In the genomic region with DNA sequence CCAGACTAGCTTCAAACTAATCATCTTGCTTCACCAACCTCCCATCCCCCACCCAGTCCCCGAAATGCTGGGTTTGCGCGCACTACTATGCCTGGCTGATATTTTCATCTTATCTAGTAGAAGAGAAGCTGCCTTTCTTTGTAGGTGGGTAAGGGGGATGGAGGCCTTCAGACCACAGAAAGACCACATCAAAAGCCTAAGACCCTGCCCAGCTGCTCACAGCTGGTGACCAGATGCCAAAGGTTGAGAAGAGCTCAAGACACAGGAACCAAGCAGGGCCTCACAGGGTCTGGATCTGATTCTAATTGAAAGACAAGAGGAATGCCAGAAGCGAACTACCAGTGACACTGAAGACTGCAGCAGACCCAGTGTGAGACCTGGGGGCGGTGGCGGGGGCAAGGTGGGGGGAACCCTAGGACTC, we compare ENCODE assay signal across 8 mouse cellular contexts. TPM values are rescaled to one million over a fixed set of nuclear protein-coding genes. Genes with fewer than 3 reads are reported as not detected.
DNase-seq lines count a peak whose midpoint lies in the region; ATAC-seq lines count a peak whose summit lies in the region.

No protein-coding gene starts in this region.

- peaks cover 13% of the 10 kb centered on the region for H3K4me1 ChIP-seq in kidney, embryonic 14.5 days (ENCODE audit: control insufficient read depth, insufficient read depth, low read length)
- H3K4me1 ChIP-seq in heart, embryonic 15.5 days (replicated peaks), result peaks cover 17% of the 10 kb centered on the region
- peaks cover 21% of the 10 kb centered on the region for H3K4me1 ChIP-seq in liver, embryonic 15.5 days (replicated peaks)

- H3K4me2 ChIP-seq in kidney, embryonic 14.5 days (replicated peaks; ENCODE audit: low read depth, low read length), result peak overlapping the region; percentile 60
- H3K4me2 ChIP-seq in heart, embryonic 15.5 days, result peak overlapping the region; percentile 79
- peak overlapping the region; percentile 89 for H3K4me2 ChIP-seq in liver, embryonic 15.5 days

- no peak for ATAC-seq in kidney, embryonic 14.5 days (ENCODE audit: low FRiP score, low TSS enrichment)
- no peak for ATAC-seq in heart, embryonic 15.5 days (replicated peaks; ENCODE audit: insufficient number of reproducible peaks, insufficient read depth, low FRiP score, low read depth)
- no peak for ATAC-seq in liver, embryonic 15.5 days (ENCODE audit: insufficient read depth)
- no peak for ATAC-seq in megakaryocyte-erythroid progenitor cell, adult 5-6 weeks (replicated peaks; ENCODE audit: low FRiP score, low TSS enrichment, poor library complexity, severe bottlenecking)

- peak overlapping the region; percentile 82 for H3K4me3 ChIP-seq in kidney, embryonic 14.5 days (ENCODE audit: low read length)
- H3K4me3 ChIP-seq in heart, embryonic 15.5 days, result peak overlapping the region; percentile 98
- H3K4me3 ChIP-seq in liver, embryonic 15.5 days (replicated peaks), result peak overlapping the region; percentile 100

- peak overlapping the region; percentile 98; the same call in 1 of the 2 replicates for H3K27ac ChIP-seq in kidney, embryonic 14.5 days (ENCODE audit: low read depth, low read length)
- peak overlapping the region; percentile 99 for H3K27ac ChIP-seq in heart, embryonic 15.5 days
- H3K27ac ChIP-seq in liver, embryonic 15.5 days (replicated peaks), result peak overlapping the region; percentile 98

- H3K9ac ChIP-seq in kidney, embryonic 14.5 days (ENCODE audit: low read depth, low read length), result peak overlapping the region; percentile 98
- peak overlapping the region; percentile 98 for H3K9ac ChIP-seq in heart, embryonic 15.5 days
- peak overlapping the region; percentile 98 for H3K9ac ChIP-seq in liver, embryonic 15.5 days

- 45% methylated on average over 6 of the region's 6 CpGs for WGBS in kidney, embryonic 14.5 days
- WGBS in heart, embryonic 15.5 days, result 32% methylated on average over 6 of the region's 6 CpGs
- WGBS in liver, embryonic 15.5 days (ENCODE audit: insufficient replicate concordance), result 18% methylated on average over 6 of the region's 6 CpGs

- DNase-seq in kidney, adult 18-20 months, result no peak
- peak; percentile 41 for DNase-seq in R1 (ENCODE audit: low read depth, low spot score)
- DNase-seq in adrenal gland, postnatal 25 days, result no peak
- DNase-seq in adrenal gland, postnatal 4 days (ENCODE audit: low spot score in 2 of 2), result no peak

- no peaks in the 10 kb centered on the region for H3K36me3 ChIP-seq in kidney, embryonic 14.5 days (ENCODE audit: control insufficient read depth, insufficient read depth, low read length)
- H3K36me3 ChIP-seq in heart, embryonic 15.5 days, result no peaks in the 10 kb centered on the region
- H3K36me3 ChIP-seq in liver, embryonic 15.5 days (replicated peaks), result no peaks in the 10 kb centered on the region

- H3K27me3 ChIP-seq in kidney, embryonic 14.5 days (ENCODE audit: control insufficient read depth, insufficient read depth, low read length), result no peaks in the 10 kb centered on the region
- H3K27me3 ChIP-seq in heart, embryonic 15.5 days, result no peaks in the 10 kb centered on the region
- H3K27me3 ChIP-seq in liver, embryonic 15.5 days, result no peaks in the 10 kb centered on the region

- H3K9me3 ChIP-seq in kidney, embryonic 14.5 days (ENCODE audit: control insufficient read depth, low read length), result no peaks in the 10 kb centered on the region
- no peaks in the 10 kb centered on the region for H3K9me3 ChIP-seq in heart, embryonic 15.5 days (replicated peaks)
- no peaks in the 10 kb centered on the region for H3K9me3 ChIP-seq in liver, embryonic 15.5 days (replicated peaks)

RNA-seq across cellular contexts. Expression of gene Dennd6b, which starts 1.0 kb away (rescaled TPM):
- polyA plus RNA-seq in kidney, embryonic 14.5 days (2014; fragmentation: Nextera tagmentation; extraction: Ambion mirVana), result 15.8 and 16.6 TPM in 2 replicates
- 15.3 and 18.2 TPM in 2 replicates for polyA plus RNA-seq in heart, embryonic 15.5 days (2015; fragmentation: Nextera tagmentation; extraction: Ambion mirVana)
- polyA plus RNA-seq in liver, embryonic 15.5 days (2015; fragmentation: Nextera tagmentation; extraction: Ambion mirVana), result 3.3 and 3.5 TPM in 2 replicates
- 5.7 and 9.1 TPM in 2 replicates for total RNA-seq in adrenal gland, postnatal 25 days (2021)
- total RNA-seq in adrenal gland, postnatal 4 days (2021), result 10 to 100 TPM; 11.5 to 13.0 TPM
- 9.8 and 14.1 TPM in 2 replicates for total RNA-seq in megakaryocyte-erythroid progenitor cell, adult 5-6 weeks (2014; fragmentation: Nextera tagmentation)
- total RNA-seq in megakaryocyte-erythroid progenitor cell, adult 5-6 weeks (2017), result 1.3 and 4.6 TPM in 2 replicates

RNA-seq across cellular contexts. Expression of gene Plxnb2, which starts 14.7 kb away (rescaled TPM):
- 124 and 165 TPM in 2 replicates for polyA plus RNA-seq in kidney, embryonic 14.5 days (2014; fragmentation: Nextera tagmentation; extraction: Ambion mirVana)
- polyA plus RNA-seq in heart, embryonic 15.5 days (2015; fragmentation: Nextera tagmentation; extraction: Ambion mirVana), result 76.5 and 109 TPM in 2 replicates
- 22.3 and 30.1 TPM in 2 replicates for polyA plus RNA-seq in liver, embryonic 15.5 days (2015; fragmentation: Nextera tagmentation; extraction: Ambion mirVana)
- total RNA-seq in adrenal gland, postnatal 25 days (2021), result 121 and 144 TPM in 2 replicates
- total RNA-seq in adrenal gland, postnatal 4 days (2021), result 100 to 1,000 TPM; 167 to 207 TPM
- total RNA-seq in megakaryocyte-erythroid progenitor cell, adult 5-6 weeks (2014; fragmentation: Nextera tagmentation), result 2.3 and 3.6 TPM in 2 replicates
- 0.34 and 1.7 TPM in 2 replicates for total RNA-seq in megakaryocyte-erythroid progenitor cell, adult 5-6 weeks (2017)

RNA-seq across cellular contexts. Expression of gene Ppp6r2, which starts 16.1 kb away (rescaled TPM):
- 23.6 and 29.8 TPM in 2 replicates for polyA plus RNA-seq in kidney, embryonic 14.5 days (2014; fragmentation: Nextera tagmentation; extraction: Ambion mirVana)
- 18.6 and 22.7 TPM in 2 replicates for polyA plus RNA-seq in heart, embryonic 15.5 days (2015; fragmentation: Nextera tagmentation; extraction: Ambion mirVana)
- 14.9 and 16.3 TPM in 2 replicates for polyA plus RNA-seq in liver, embryonic 15.5 days (2015; fragmentation: Nextera tagmentation; extraction: Ambion mirVana)
- 43.3 and 45.8 TPM in 2 replicates for total RNA-seq in adrenal gland, postnatal 25 days (2021)
- total RNA-seq in adrenal gland, postnatal 4 days (2021), result 10 to 100 TPM; 53.8 to 57.6 TPM
- 56.3 and 72.3 TPM in 2 replicates for total RNA-seq in megakaryocyte-erythroid progenitor cell, adult 5-6 weeks (2014; fragmentation: Nextera tagmentation)
- 29.4 and 145 TPM in 2 replicates for total RNA-seq in megakaryocyte-erythroid progenitor cell, adult 5-6 weeks (2017)

RNA-seq across cellular contexts. Expression of gene Mapk11, which starts 45.8 kb away (rescaled TPM):
- polyA plus RNA-seq in kidney, embryonic 14.5 days (2014; fragmentation: Nextera tagmentation; extraction: Ambion mirVana), result 8.4 and 14.8 TPM in 2 replicates
- polyA plus RNA-seq in heart, embryonic 15.5 days (2015; fragmentation: Nextera tagmentation; extraction: Ambion mirVana), result 3.1 and 4.1 TPM in 2 replicates
- 0.44 and 0.68 TPM in 2 replicates for polyA plus RNA-seq in liver, embryonic 15.5 days (2015; fragmentation: Nextera tagmentation; extraction: Ambion mirVana)
- total RNA-seq in adrenal gland, postnatal 25 days (2021), result 4.1 and 6.1 TPM in 2 replicates
- total RNA-seq in adrenal gland, postnatal 4 days (2021), result 1 to 10 TPM; 6.9 to 8.6 TPM
- total RNA-seq in megakaryocyte-erythroid progenitor cell, adult 5-6 weeks (2014; fragmentation: Nextera tagmentation), result 0.11 TPM in 1 of 2 replicates, not detected in the other
- 0.27 and 3.5 TPM in 2 replicates for total RNA-seq in megakaryocyte-erythroid progenitor cell, adult 5-6 weeks (2017)

RNA-seq across cellular contexts. Expression of gene Mapk12, which starts 54.8 kb away (rescaled TPM):
- 20.8 and 23.4 TPM in 2 replicates for polyA plus RNA-seq in kidney, embryonic 14.5 days (2014; fragmentation: Nextera tagmentation; extraction: Ambion mirVana)
- 16.0 and 19.1 TPM in 2 replicates for polyA plus RNA-seq in heart, embryonic 15.5 days (2015; fragmentation: Nextera tagmentation; extraction: Ambion mirVana)
- 1.4 and 1.5 TPM in 2 replicates for polyA plus RNA-seq in liver, embryonic 15.5 days (2015; fragmentation: Nextera tagmentation; extraction: Ambion mirVana)
- total RNA-seq in adrenal gland, postnatal 25 days (2021), result 8.1 and 11.3 TPM in 2 replicates
- total RNA-seq in adrenal gland, postnatal 4 days (2021), result 10 to 100 TPM; 13.9 to 16.2 TPM
- not detected in 2 replicates for total RNA-seq in megakaryocyte-erythroid progenitor cell, adult 5-6 weeks (2014; fragmentation: Nextera tagmentation)
- total RNA-seq in megakaryocyte-erythroid progenitor cell, adult 5-6 weeks (2017), result 2.1 TPM in 1 of 2 replicates, not detected in the other

Comparison
In these comparisons a context has a peak if more than half of its experiments do, and no peak if none do; other contexts are left out.
1. RNA of gene Plxnb2, which starts 14.7 kb away (total RNA-seq): 167 to 207 TPM in adrenal gland, postnatal 4 days and 121 to 144 TPM in adrenal gland, postnatal 25 days; 0.34 to 3.6 TPM in megakaryocyte-erythroid progenitor cell, adult 5-6 weeks; every median in the first group is over 10 times any median in the second.
2. Peak in every context shown above with its lines, with median percentiles within 50 percentile points of each other: H3K27ac ChIP-seq, H3K4me2 ChIP-seq, H3K4me3 ChIP-seq and H3K9ac ChIP-seq.